Mouse (Mus musculus): ENCODE data around the gene Sh3rf1. TPM values are rescaled to one million over a fixed set of nuclear protein-coding genes. Genes with fewer than 3 reads are reported as not detected.

The Sh3rf1 gene
- 3.0 TPM for polyA plus RNA-seq (2014; fragmentation: Illumina TruSeq; extraction: RNeasy Lipid Tissue Mini Kit (QIAGEN cat#74804); ENCODE audit: low read depth, low replicate concordance)

GRCm38 (mm10) chr8:61223729-61224379 lies at the start of gene Sh3rf1:
Gene Sh3rf1 (plus strand): TSS chr8:61223872.

Other genes starting within 250 kb of the Sh3rf1 start
- 25.2 TPM for gene Clcn3, start 240.6 kb upstream of the Sh3rf1 start, polyA plus RNA-seq (2014; fragmentation: Illumina TruSeq; extraction: RNeasy Lipid Tissue Mini Kit (QIAGEN cat#74804); ENCODE audit: low read depth, low replicate concordance)
- gene Nek1, start 230.7 kb upstream of the Sh3rf1 start, polyA plus RNA-seq (2014; fragmentation: Illumina TruSeq; extraction: RNeasy Lipid Tissue Mini Kit (QIAGEN cat#74804); ENCODE audit: low read depth, low replicate concordance), result 10.4 TPM

All from heart, adult 10 weeks (tissue).